Mouse (Mus musculus) spleen, adult 2 months (tissue): ENCODE results near the gene Neb. TPM values are rescaled to one million over a fixed set of nuclear protein-coding genes. Genes with fewer than 3 reads are reported as not detected.

Experiments
- DNase-seq, 2 experiments: peaks; one replicate each; pipeline versions ENCODE4 v3.0.0 to v3.0.0-alpha.2; 2012 to 2021; ENCODE audit warnings: low spot score in 2 of 2, low read depth in 1 of 2
- H3K27ac ChIP-seq: fragments of 200-500 bp; 2 replicates; pipeline ENCODE4 v1.5.1; 2012; ENCODE audit warnings: low read length, inconsistent platforms; ENCODE audit not compliant: insufficient read depth
- H3K27me3 ChIP-seq: fragments of 200-500 bp; 2 replicates; pipeline ENCODE4 v1.6.1; 2012; ENCODE audit warnings: mild to moderate bottlenecking, moderate library complexity, low read length, inconsistent platforms; ENCODE audit not compliant: control insufficient read depth, insufficient read depth
- H3K36me3 ChIP-seq: fragments of 200-500 bp; 2 replicates; pipeline ENCODE4 v1.6.1; 2012; ENCODE audit warnings: mild to moderate bottlenecking, low read length, inconsistent platforms; ENCODE audit not compliant: control insufficient read depth, insufficient read depth
- H3K4me1 ChIP-seq: fragments of 200-500 bp; 2 replicates; pipeline ENCODE4 v1.6.1; 2011; ENCODE audit warnings: inconsistent platforms; ENCODE audit not compliant: control insufficient read depth, insufficient read depth, insufficient read length
- H3K4me3 ChIP-seq: fragments of 200-500 bp; 2 replicates; pipeline ENCODE4 v1.5.1; 2011; ENCODE audit warnings: mild to moderate bottlenecking, inconsistent platforms; ENCODE audit not compliant: insufficient read depth, insufficient read length; ENCODE audit errors: extremely low read depth
- CTCF ChIP-seq: fragments of 200-500 bp; IDR thresholded peaks from 2 replicates; pipeline ENCODE4 v1.5.1; 2011; ENCODE audit warnings: mild to moderate bottlenecking, inconsistent platforms; ENCODE audit not compliant: insufficient read depth, insufficient read length, insufficient replicate concordance; ENCODE audit errors: extremely low read depth
- POLR2A ChIP-seq: fragments of 200-500 bp; IDR thresholded peaks from 2 replicates; pipeline ENCODE4 v1.6.1; 2011; ENCODE audit warnings: low read depth, low read length, inconsistent platforms
- WGBS: fragments of 180-500 bp; shearing (Covaris S2); methylation state at CpG from one replicate; pipeline ENCODE4 v1.1.7; 2018; 5-methylcytosine and 5-hydroxymethylcytosine counted together
- polyA plus RNA-seq: library from polyadenylated mRNA; depleted of rRNA; stranded (reverse); fragments of >200 nt; gene quantifications from 2 replicates; pipeline ENCODE4 v1.2.3, GENCODE M21; 2012

Neb gene
- polyA plus RNA-seq, 1 experiment, result 0.44 TPM

DNA sequence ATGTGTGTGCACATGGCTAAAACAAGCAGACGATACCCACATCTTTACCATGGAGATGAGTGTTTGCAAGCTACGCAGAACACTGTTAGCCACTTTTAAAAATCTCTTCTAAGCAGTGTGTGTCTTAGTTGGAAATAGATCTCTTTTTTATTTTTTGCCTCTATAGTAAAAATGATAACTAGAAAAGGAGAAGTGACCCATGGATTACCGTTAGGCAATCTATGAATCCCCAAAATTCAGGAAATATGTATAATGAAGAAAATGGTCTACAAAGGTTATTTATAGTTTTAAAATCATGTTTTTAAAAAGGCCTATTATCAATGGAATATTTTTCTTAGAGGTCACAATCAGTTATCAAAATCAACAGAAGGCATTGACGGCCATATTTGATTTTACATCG is 80.3 kb downstream of the Neb start:
- H3K27ac ChIP-seq, result no peak overlapping the region
- H3K4me1 ChIP-seq, result no peaks in the 10 kb centered on the region
- no peak overlapping the region for H3K4me3 ChIP-seq
- DNase-seq, result no peak
- no peaks in the 10 kb centered on the region for H3K36me3 ChIP-seq
- 83% methylated on average over 5 of the region's 5 CpGs for WGBS
- no peaks in the 10 kb centered on the region for H3K27me3 ChIP-seq
- TF ChIP-seq CTCF (no peak), POLR2A (no peak)

DNA sequence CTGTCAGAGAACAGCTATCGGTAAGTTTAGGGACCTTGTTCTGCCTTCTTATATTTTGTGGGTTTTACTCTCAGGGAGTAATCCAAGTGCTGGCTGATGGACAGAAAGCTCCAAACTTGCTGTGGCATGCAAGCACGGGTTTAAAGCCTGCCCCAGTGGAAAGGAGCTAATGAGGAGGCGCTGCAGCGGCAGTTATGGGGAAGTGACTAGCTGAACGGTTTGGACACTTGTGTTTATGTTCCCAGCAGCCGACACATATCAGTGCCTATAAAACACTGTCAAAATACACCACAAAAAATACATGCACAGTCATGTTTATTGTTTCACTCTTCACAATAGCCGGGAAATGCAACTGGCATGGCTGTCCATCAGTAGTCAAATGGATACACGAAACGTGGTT is 81.5 kb downstream of the Neb start:
- Histone ChIP-seq H3K27ac (no peak overlapping the region), H3K4me3 (no peak overlapping the region), H3K27me3 (no peaks in the 10 kb centered on the region), H3K4me1 (no peaks in the 10 kb centered on the region), H3K36me3 (no peaks in the 10 kb centered on the region)
- 48% methylated on average over 9 of the region's 9 CpGs for WGBS
- DNase-seq, result no peak
- no peak for TF ChIP-seq POLR2A
- no peak for TF ChIP-seq CTCF

DNA sequence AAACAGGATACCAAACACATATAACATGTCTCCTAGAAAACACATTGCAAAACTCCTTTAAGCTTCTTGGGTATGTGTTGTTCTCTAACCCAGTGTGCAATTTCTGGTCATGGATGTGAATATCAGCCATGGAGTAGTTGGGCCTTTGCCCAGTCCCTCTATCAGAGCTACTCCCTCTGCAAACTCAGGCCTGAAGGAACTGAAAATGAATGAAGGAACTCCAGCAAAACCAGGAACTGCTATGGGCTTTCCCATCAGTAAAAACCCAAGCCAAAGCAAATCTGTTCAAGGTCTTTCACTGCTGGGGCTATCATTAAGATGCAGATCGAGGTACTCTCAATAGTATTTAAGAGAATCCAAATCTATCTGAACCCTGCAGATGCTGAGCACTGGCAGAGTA is 90.8 kb downstream of the Neb start:
- Histone ChIP-seq H3K4me1 (no peaks in the 10 kb centered on the region), H3K27ac (no peak overlapping the region), H3K36me3 (no peaks in the 10 kb centered on the region), H3K4me3 (no peak overlapping the region), H3K27me3 (no peaks in the 10 kb centered on the region)
- no peak for DNase-seq
- 66% methylated on average over 1 of the region's 1 CpGs for WGBS
- TF ChIP-seq POLR2A (no peak), CTCF (no peak)

DNA sequence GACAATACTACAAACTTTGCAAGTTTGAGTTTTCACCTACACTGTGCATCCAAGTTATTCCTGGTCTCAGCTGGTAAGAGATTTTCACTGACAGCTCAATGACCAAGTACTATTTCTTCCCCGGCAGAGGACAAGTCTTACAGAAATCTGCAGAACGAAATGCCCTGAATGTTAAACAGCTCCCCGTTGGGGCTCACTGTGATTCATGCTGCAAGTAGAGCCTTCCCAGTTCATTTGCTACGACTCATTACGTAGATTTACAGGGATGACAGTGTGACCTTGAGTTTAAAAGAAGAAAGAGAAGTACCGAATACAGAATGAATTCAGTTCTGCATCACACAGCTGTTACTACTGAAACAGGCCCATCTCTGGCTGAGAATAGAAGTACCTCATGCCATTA is 91.9 kb downstream of the Neb start:
- TF ChIP-seq POLR2A, result no peak
- TF ChIP-seq CTCF, result no peak

DNA sequence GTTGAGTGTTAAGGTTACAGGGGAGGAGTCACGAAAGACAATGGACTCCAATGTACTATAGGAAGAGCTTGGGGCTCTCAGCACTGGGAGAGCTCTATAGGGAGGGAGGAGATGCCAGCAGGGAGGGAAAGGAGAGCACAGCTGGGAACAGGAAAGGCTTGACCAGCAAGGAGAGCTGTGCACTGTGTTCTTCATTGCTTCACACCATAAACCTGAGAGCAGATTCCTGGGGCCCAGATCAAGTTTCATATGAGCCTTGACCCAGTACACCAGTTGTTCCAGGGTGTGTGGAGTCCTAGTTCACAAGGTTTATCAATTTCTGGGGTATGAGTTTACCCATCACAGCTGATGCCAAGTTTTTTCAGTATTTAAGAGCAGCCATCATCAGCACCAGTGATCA is 106.1 kb downstream of the Neb start:
- 79% methylated on average over 1 of the region's 1 CpGs for WGBS
- H3K27me3 ChIP-seq, result no peaks in the 10 kb centered on the region
- DNase-seq, result no peak
- TF ChIP-seq POLR2A, result no peak
- TF ChIP-seq CTCF, result no peak
- no peaks in the 10 kb centered on the region for H3K36me3 ChIP-seq
- no peak overlapping the region for H3K4me3 ChIP-seq
- H3K4me1 ChIP-seq, result no peaks in the 10 kb centered on the region
- H3K27ac ChIP-seq, result no peak overlapping the region

More for the DNA sequence above, 91.9 kb downstream of the Neb start:
- no peak for DNase-seq
- no peaks in the 10 kb centered on the region for H3K4me1 ChIP-seq
- H3K27me3 ChIP-seq, result no peaks in the 10 kb centered on the region
- H3K36me3 ChIP-seq, result no peaks in the 10 kb centered on the region
- no peak overlapping the region for H3K4me3 ChIP-seq
- 90% methylated on average over 6 of the region's 6 CpGs for WGBS
- no peak overlapping the region for H3K27ac ChIP-seq

- DNase-seq, result no peak
- TF ChIP-seq POLR2A (no peak), CTCF (no peak)
- Histone ChIP-seq H3K27ac (no peak overlapping the region), H3K4me1 (no peaks in the 10 kb centered on the region), H3K27me3 (no peaks in the 10 kb centered on the region), H3K4me3 (no peak overlapping the region), H3K36me3 (no peaks in the 10 kb centered on the region)
- 92% methylated on average over 8 of the region's 8 CpGs for WGBS
Measured at GRCm38 (mm10) chr2:52270911-52271310, 107.4 kb downstream of the Neb start.

DNA sequence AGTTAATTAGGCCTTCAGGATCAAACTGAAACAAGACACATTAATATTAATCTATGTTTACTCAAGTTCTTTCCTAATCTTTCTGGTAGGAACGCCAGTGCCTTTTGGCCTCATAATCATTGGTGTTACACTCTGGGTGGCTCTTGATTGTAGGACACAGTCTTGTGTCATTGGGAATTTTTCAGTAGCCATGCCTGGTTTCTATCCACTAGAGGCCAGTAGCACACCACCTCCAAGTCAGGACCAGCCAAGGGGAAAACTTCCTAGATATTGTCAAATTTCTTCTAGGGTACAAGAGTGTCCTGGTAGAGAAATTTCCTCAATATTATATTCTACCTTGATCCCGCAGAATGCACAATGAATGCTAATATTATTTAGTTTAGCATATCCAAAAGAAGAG is 116.1 kb downstream of the Neb start:
- Histone ChIP-seq H3K27ac (no peak overlapping the region), H3K4me1 (no peaks in the 10 kb centered on the region), H3K4me3 (no peak overlapping the region), H3K36me3 (no peaks in the 10 kb centered on the region), H3K27me3 (no peaks in the 10 kb centered on the region)
- TF ChIP-seq CTCF (peak; percentile 27; the same call in 1 of the 2 replicates), POLR2A (no peak)
- 57% methylated on average over 2 of the region's 2 CpGs for WGBS
- DNase-seq, result no peak
